24 mouse cellular contexts compared by ENCODE assay signal in the genomic region with DNA sequence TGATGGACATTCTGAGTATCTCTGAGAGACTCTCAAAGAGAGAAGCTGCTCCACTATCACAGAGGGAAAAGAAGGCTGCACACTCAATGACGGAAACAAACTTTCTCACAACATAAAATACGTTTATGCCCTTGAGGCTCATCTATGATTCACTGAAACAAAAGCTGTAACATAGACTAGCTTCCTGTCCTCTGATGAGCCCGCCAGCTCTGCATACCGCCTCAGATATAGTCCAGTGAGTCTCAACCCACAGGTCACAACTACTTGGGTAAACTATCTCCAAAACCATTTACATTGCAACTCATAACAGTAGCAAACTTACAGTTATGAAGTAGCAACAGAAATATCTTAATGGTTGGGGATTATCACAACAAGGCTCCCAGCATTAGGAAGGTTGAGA. TPM values are rescaled to one million over a fixed set of nuclear protein-coding genes. Genes with fewer than 3 reads are reported as not detected.
DNase-seq lines count a peak whose midpoint lies in the region; ATAC-seq and TF ChIP-seq lines count a peak whose summit lies in the region.
"Had no signal": no experiment of that assay in that cellular context is flagged by ENCODE, and none has a peak within 500 bp of the region (broad histone marks: within the 10 kb centered on the region; RNA-seq: fewer than 3 reads in every experiment).

No protein-coding gene starts in this region.

- no peak for ATAC-seq in lung, embryonic 16.5 days (ENCODE audit: low read depth)
- no peak for ATAC-seq in liver, postnatal 0 days
- ATAC-seq in heart, embryonic 11.5 days (replicated peaks; ENCODE audit: insufficient number of reproducible peaks, low FRiP score, low TSS enrichment) = no peak
- ATAC-seq: forebrain, embryonic 15.5 days; intestine, embryonic 15.5 days had no signal

- H3K4me1 ChIP-seq in lung, embryonic 16.5 days (replicated peaks; ENCODE audit: control insufficient read depth, insufficient read depth, low read length) = peaks cover 20% of the 10 kb centered on the region
- H3K4me1 ChIP-seq in liver, postnatal 0 days (ENCODE audit: insufficient read depth) = peaks cover 40% of the 10 kb centered on the region
- H3K4me1 ChIP-seq in heart, embryonic 11.5 days (ENCODE audit: control insufficient read depth, insufficient read depth, low read length) = peaks cover 37% of the 10 kb centered on the region
- H3K4me1 ChIP-seq: forebrain, embryonic 15.5 days had no signal

- H3K4me2 ChIP-seq in lung, embryonic 16.5 days (ENCODE audit: low read depth, low read length) = no peak overlapping the region
- H3K4me2 ChIP-seq in liver, postnatal 0 days (ENCODE audit: low read depth, low read length) = peak overlapping the region; percentile 63; the same call in 1 of the 2 replicates
- no peak overlapping the region for H3K4me2 ChIP-seq in heart, embryonic 11.5 days
- H3K4me2 ChIP-seq: forebrain, embryonic 15.5 days; hindbrain, embryonic 12.5 days; intestine, embryonic 15.5 days had no signal

- no peak for DNase-seq in lung, postnatal 36 days
- DNase-seq in Muller cell, postnatal 12 days (ENCODE audit: inconsistent ontology term) = peak; percentile 77
- DNase-seq in liver = peak; percentile 25
- DNase-seq in liver, postnatal 0 days = no peak
- no peak for DNase-seq in right cerebral cortex, postnatal 25 days
- DNase-seq: cerebellum, adult 9-10 months; gastrocnemius, postnatal 14 days; heart, adult 2 months; kidney, adult 9 months; kidney, postnatal 36 days; layer of hippocampus, adult 9-11 months; lung, adult 18-20 months; lung, postnatal 4 days; right cerebral cortex, postnatal 14 days had no signal

- H3K9me3 ChIP-seq in lung, embryonic 16.5 days (ENCODE audit: control insufficient read depth, low read length) = no peaks in the 10 kb centered on the region
- no peaks in the 10 kb centered on the region for H3K9me3 ChIP-seq in liver, postnatal 0 days (ENCODE audit: low read length)
- H3K9me3 ChIP-seq in heart, embryonic 11.5 days (replicated peaks; ENCODE audit: control insufficient read depth, low read length) = no peaks in the 10 kb centered on the region
- H3K9me3 ChIP-seq: forebrain, embryonic 15.5 days; G1E; hindbrain, embryonic 12.5 days; intestine, embryonic 15.5 days; limb, embryonic 10.5 days; midbrain, embryonic 10.5 days had no signal

- WGBS in lung, embryonic 16.5 days = 49% methylated on average over 4 of the region's 4 CpGs
- WGBS in liver, postnatal 0 days (ENCODE audit: insufficient replicate concordance) = 47% methylated on average over 4 of the region's 4 CpGs
- 59% methylated on average over 4 of the region's 4 CpGs for WGBS in heart, embryonic 11.5 days (ENCODE audit: insufficient replicate concordance)

- TF ChIP-seq EP300 in liver, postnatal 0 days (IDR thresholded peaks at IDR 0.05; ENCODE audit: low read depth) = no peak

- H3K36me3 ChIP-seq in lung, embryonic 16.5 days (ENCODE audit: control insufficient read depth, insufficient read depth, low read length) = no peaks in the 10 kb centered on the region
- peaks cover 18% of the 10 kb centered on the region for H3K36me3 ChIP-seq in liver, postnatal 0 days (replicated peaks; ENCODE audit: insufficient read depth, low read length)
- no peaks in the 10 kb centered on the region for H3K36me3 ChIP-seq in heart, embryonic 11.5 days (ENCODE audit: control insufficient read depth, insufficient read depth, low read length)

- no peak overlapping the region for H3K4me3 ChIP-seq in lung, embryonic 16.5 days (ENCODE audit: low read length)
- H3K4me3 ChIP-seq in liver, postnatal 0 days (ENCODE audit: low read depth, low read length) = no peak overlapping the region
- no peak overlapping the region for H3K4me3 ChIP-seq in heart, embryonic 11.5 days (ENCODE audit: low read depth, low read length)
- H3K4me3 ChIP-seq: forebrain, embryonic 15.5 days; heart, adult 2 months; hindbrain, embryonic 12.5 days; intestine, embryonic 15.5 days; left cerebral cortex, adult 2 months; limb, embryonic 10.5 days; midbrain, embryonic 10.5 days had no signal

- TF ChIP-seq CTCF in liver, postnatal 0 days (IDR thresholded peaks at IDR 0.05; ENCODE audit: low read depth) = no peak

- no peaks in the 10 kb centered on the region for H3K27me3 ChIP-seq in lung, embryonic 16.5 days (ENCODE audit: control insufficient read depth, insufficient read depth, low read depth, low read length)
- H3K27me3 ChIP-seq in liver, postnatal 0 days (ENCODE audit: insufficient read depth, low read length) = no peaks in the 10 kb centered on the region
- H3K27me3 ChIP-seq in heart, embryonic 11.5 days (ENCODE audit: control insufficient read depth, insufficient read depth, low read length) = no peaks in the 10 kb centered on the region
- H3K27me3 ChIP-seq: forebrain, embryonic 15.5 days; hindbrain, embryonic 12.5 days; intestine, embryonic 15.5 days had no signal

- no peak overlapping the region for H3K9ac ChIP-seq in lung, embryonic 16.5 days (ENCODE audit: low read length)
- H3K9ac ChIP-seq in liver, postnatal 0 days (replicated peaks) = peak overlapping the region; percentile 68; the same call in 1 of the 2 replicates
- H3K9ac ChIP-seq in heart, embryonic 11.5 days (ENCODE audit: low read depth, low read length) = no peak overlapping the region
- H3K9ac ChIP-seq: forebrain, embryonic 15.5 days; hindbrain, embryonic 12.5 days; intestine, embryonic 15.5 days had no signal

- H3K27ac ChIP-seq in lung, embryonic 16.5 days (ENCODE audit: low read length) = peak overlapping the region; percentile 30
- peak overlapping the region; percentile 94 for H3K27ac ChIP-seq in liver, postnatal 0 days (ENCODE audit: low read depth)
- no peak overlapping the region for H3K27ac ChIP-seq in heart, embryonic 11.5 days (ENCODE audit: low read depth, low read length)
- H3K27ac ChIP-seq: forebrain, embryonic 15.5 days; heart, adult 2 months; hindbrain, embryonic 12.5 days; intestine, embryonic 15.5 days; left cerebral cortex, adult 2 months; limb, embryonic 10.5 days; midbrain, embryonic 10.5 days; stomach, postnatal 0 days had no signal

RNA-seq across cellular contexts. Expression of gene Dcun1d1, which starts 14.7 kb away (rescaled TPM):
- 89.9 and 98.3 TPM in 2 replicates for polyA plus RNA-seq in lung, embryonic 16.5 days (2015; fragmentation: Nextera tagmentation; extraction: Ambion mirVana)
- 77.0 and 77.5 TPM in 2 replicates for polyA plus RNA-seq in liver, postnatal 0 days (2015; fragmentation: Nextera tagmentation; extraction: Ambion mirVana)
- 76.9 and 86.7 TPM in 2 replicates for polyA plus RNA-seq in heart, embryonic 11.5 days (2014; fragmentation: Nextera tagmentation; extraction: Ambion mirVana)

Comparison
In these comparisons a context has a peak if more than half of its experiments do, and no peak if none do; other contexts are left out.
1. DNase-seq: peak in Muller cell, postnatal 12 days (single experiment) and liver (single experiment); none in lung, postnatal 36 days (single experiment), liver, postnatal 0 days (single experiment) and right cerebral cortex, postnatal 25 days (single experiment).